Mouse (Mus musculus) cortical plate, adult 2 months (tissue): Measurements from ENCODE around the gene Bmp10. TPM values are rescaled to one million over a fixed set of nuclear protein-coding genes. Genes with fewer than 3 reads are reported as not detected.

ENCODE experiments used
- H3K27ac ChIP-seq: fragments of 200-500 bp; 2 replicates; pipeline ENCODE4 v1.5.1; 2012; ENCODE audit warnings: low read length, control low read depth, inconsistent platforms; ENCODE audit not compliant: insufficient read depth
- H3K4me1 ChIP-seq: fragments of 200-500 bp; 2 replicates; pipeline ENCODE4 v1.6.1; 2011; ENCODE audit warnings: low read length; ENCODE audit not compliant: control insufficient read depth, insufficient read depth
- H3K4me3 ChIP-seq: fragments of 200-500 bp; 2 replicates; pipeline ENCODE4 v1.5.1; 2011; ENCODE audit warnings: mild to moderate bottlenecking, low read length, control low read depth; ENCODE audit not compliant: insufficient read depth
- CTCF ChIP-seq: fragments of 200-500 bp; IDR thresholded peaks from 2 replicates; pipeline ENCODE4 v1.5.1; 2011; ENCODE audit warnings: mild to moderate bottlenecking, control low read depth, low read length; ENCODE audit not compliant: insufficient read depth; ENCODE audit errors: extremely low read depth
- POLR2A ChIP-seq: fragments of 200-500 bp; IDR thresholded peaks from 2 replicates; pipeline ENCODE4 v1.6.1; 2011; ENCODE audit warnings: mild to moderate bottlenecking, low read length, control low read depth; ENCODE audit not compliant: insufficient read depth; ENCODE audit errors: extremely low read depth
- polyA plus RNA-seq: library from polyadenylated mRNA; depleted of rRNA; stranded (reverse); fragments of >200 nt; gene quantifications from 2 replicates; pipeline ENCODE4 v1.2.3, GENCODE M21; 2012; rRNA removed

The Bmp10 gene
- polyA plus RNA-seq: not detected in 2 replicates

DNA sequence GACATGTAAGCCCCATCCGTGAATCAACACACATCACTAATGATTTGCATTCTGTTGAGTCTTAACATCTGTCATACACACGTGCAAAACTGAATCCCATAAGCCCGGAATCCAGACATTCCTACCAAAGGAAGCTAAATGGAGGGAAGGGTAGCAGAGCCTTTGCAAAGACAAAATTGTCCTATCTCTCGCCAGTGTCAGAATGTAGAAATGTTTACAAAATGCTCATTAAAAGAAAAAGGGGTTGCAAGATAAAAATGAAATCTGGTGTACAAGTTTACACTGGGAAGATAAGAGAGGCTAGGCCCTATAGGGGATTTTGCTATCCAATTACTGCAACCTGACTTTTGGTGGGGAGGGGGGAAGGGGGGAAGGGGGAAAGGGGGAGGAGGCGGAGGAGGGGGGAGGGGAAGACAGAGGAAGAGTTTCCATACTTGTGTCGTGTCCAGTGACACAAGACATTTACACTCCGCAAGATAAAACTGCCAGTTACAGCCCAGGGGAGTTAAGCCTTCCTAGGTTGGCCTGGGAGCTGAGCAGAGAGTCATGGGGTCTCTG lies at the start of gene Bmp10:
Gene Bmp10 (plus strand): TSS at position 508 of the 558 bp plus-strand sequence.
- TF ChIP-seq CTCF (no peak), POLR2A (no peak)

DNA sequence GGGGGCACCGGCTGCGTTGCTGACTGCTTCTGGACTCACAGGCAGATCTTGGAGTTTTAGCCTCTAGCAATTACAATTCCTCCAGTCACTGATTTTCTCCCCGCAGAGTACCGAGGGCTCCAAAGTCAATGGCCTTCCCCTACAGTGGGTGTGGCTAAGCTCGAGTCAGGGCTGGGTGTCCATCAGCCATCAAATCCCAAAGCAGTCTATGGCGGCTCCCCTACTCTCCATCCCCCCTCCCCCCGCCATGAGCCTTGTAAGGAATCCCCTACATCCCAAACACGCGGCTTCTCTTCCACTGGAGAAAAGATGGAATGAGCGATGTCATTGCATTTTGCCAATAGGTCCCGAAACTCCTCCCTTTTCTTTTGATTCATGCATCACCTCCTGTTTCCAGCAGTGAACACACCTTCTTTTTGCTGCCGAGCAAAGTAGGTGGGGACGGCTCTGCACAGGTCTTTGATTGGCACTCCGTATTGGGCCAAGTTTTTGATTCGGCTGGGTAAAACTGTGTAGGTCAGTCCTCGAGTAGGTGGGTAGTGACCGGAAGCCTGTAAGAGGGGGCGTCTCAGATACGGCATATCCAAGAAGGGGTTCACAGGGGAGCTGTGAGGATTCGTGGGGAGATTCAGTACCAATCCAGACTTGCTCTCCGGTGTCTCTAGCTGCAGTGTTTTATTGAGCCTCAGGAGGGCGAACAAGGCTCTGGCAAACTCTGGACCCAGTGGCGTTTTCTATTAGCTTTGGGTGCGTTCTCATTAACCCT lies 44.7 kb upstream of the Bmp10 start:
- no peak for TF ChIP-seq POLR2A
- peak; percentile 47 for TF ChIP-seq CTCF
- Histone ChIP-seq H3K4me3 (peak overlapping the region; percentile 37), H3K27ac (no peak overlapping the region)

More for the DNA sequence above, at the start of gene Bmp10:
- Histone ChIP-seq H3K27ac (no peak within 1 kb of the TSS), H3K4me1 (no peaks in the 10 kb centered on the region), H3K4me3 (no peak within 1 kb of the TSS)

GRCm38 (mm10) chr6:87384761-87385160 lies 44.0 kb upstream of the Bmp10 start:
- H3K4me1 ChIP-seq: peaks cover 4% of the 10 kb centered on the region; the same call in 1 of the 2 replicates
- TF ChIP-seq CTCF (no peak), POLR2A (no peak)
- peak overlapping the region; percentile 37; the same call in 1 of the 2 replicates for H3K4me3 ChIP-seq
- H3K27ac ChIP-seq: no peak overlapping the region

More for the DNA sequence above, 44.7 kb upstream of the Bmp10 start:
- peaks cover 4% of the 10 kb centered on the region; the same call in 1 of the 2 replicates for H3K4me1 ChIP-seq

GRCm38 (mm10) chr6:87386203-87386602 lies 42.6 kb upstream of the Bmp10 start:
- Histone ChIP-seq H3K4me3 (no peak overlapping the region), H3K27ac (no peak overlapping the region), H3K4me1 (peaks cover 4% of the 10 kb centered on the region; the same call in 1 of the 2 replicates)
- TF ChIP-seq POLR2A (no peak), CTCF (peak; percentile 76)

DNA sequence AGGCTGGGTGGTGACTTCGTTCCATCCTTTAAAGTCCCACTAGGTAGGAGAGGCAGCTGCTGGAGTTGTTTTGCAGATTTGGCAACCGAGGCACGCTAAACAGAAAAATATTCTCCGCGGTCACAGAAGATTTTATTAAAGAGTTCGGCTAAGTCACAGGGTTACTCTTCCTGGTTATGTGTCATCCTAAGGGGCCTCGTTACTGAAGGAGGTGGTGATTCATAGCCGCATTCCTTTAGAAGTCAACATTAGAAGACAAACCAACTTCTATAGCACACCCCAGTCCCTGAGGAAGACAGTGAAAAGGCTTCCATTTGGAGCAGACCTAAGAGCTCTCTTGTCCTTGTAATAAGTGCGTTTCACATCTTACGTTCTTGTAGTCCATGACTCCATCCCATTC lies 42.1 kb upstream of the Bmp10 start:
- Histone ChIP-seq H3K27ac (no peak overlapping the region), H3K4me3 (no peak overlapping the region), H3K4me1 (peaks cover 4% of the 10 kb centered on the region; the same call in 1 of the 2 replicates)
- TF ChIP-seq POLR2A (no peak), CTCF (no peak)

GRCm38 (mm10) chr6:87388877-87389276 lies 39.9 kb upstream of the Bmp10 start, which contains the start of gene Gkn3:
Gkn3 (minus strand) TSS chr6:87388935.
- Histone ChIP-seq H3K4me1 (peaks cover 4% of the 10 kb centered on the region; the same call in 1 of the 2 replicates), H3K27ac (no peak within 1 kb of the TSS), H3K4me3 (no peak within 1 kb of the TSS)
- no peak for TF ChIP-seq CTCF

GRCm38 (mm10) chr6:87389455-87389989 lies 39.3 kb upstream of the Bmp10 start:
- H3K4me3 ChIP-seq: no peak overlapping the region
- no peak overlapping the region for H3K27ac ChIP-seq
- 0 out of 2 replicates have a peak, but pooled peaks cover 1% of the 10 kb centered on the region for H3K4me1 ChIP-seq
- TF ChIP-seq POLR2A: no peak
- no peak for TF ChIP-seq CTCF

DNA sequence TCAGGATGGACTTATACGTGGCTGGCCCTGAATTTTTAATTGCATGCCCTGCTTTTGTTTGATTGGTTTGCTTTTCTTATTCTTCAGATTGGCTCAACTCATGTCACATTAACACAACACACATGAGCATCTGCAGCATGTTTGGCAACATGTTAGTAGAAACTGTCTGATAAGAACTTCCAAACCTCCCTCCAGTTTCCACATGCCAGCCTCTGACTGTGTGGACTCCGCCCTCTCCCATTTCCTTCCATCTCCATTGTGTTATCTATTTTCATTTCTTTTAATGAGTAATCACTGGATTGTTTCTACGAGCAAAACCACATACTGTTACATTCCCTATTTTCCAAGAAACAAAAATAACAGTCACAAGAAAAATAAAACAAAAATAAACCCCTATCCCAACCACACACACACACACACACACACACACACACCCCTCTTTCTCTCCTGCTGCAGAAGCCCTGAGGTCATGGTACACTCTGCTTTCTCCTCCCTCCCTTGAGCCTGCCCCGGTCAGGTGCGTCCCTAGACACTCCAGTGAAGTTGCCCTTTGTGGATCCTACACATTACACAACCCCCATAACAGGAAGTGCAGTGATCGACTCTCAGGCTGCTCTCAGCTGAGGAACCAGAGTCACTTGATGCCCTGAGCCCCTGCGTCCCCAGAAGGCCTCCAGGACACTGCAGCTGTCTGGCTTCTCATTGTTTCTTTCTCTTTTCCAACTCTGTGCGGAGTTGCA lies 35.2 kb upstream of the Bmp10 start:
- no peak overlapping the region for H3K27ac ChIP-seq
- no peak overlapping the region for H3K4me3 ChIP-seq
- H3K4me1 ChIP-seq: no peaks in the 10 kb centered on the region
- TF ChIP-seq CTCF (no peak), POLR2A (no peak)

- no peaks in the 10 kb centered on the region for H3K4me1 ChIP-seq
- H3K4me3 ChIP-seq: no peak overlapping the region
- H3K27ac ChIP-seq: no peak overlapping the region
- TF ChIP-seq CTCF (no peak), POLR2A (no peak)
Measured at GRCm38 (mm10) chr6:87394783-87395182, 34.0 kb upstream of the Bmp10 start.

DNA sequence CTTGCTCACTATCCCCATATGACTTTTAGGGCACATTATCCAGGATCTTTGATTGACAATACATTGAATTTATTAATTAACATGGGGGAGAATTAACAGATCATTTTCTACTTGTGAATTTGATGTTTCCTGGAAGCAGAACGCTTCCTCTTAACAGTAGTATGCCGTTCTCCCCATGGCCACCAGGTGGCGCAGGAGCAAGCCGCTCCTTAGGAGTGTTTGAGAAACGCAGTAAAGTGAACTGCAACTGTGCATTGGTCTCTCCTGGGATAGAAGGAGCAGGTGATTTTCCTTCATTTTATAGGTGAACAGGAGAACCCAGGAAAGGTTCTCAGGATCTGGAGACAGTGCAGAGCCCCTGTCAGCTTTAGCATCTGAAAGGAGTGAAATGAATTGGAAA lies 29.7 kb upstream of the Bmp10 start:
- Histone ChIP-seq H3K4me3 (no peak overlapping the region), H3K27ac (no peak overlapping the region), H3K4me1 (no peaks in the 10 kb centered on the region)
- TF ChIP-seq CTCF (peak; percentile 96), POLR2A (no peak)
